Mouse (Mus musculus): ENCODE measurements at regions not wholly inside any gene's neighbourhood (a gene's known extent, or its start where the extent isn't known, plus 50 kb on each side); places are given as distances from the start of the nearest gene placed in this dataset.

DNA sequence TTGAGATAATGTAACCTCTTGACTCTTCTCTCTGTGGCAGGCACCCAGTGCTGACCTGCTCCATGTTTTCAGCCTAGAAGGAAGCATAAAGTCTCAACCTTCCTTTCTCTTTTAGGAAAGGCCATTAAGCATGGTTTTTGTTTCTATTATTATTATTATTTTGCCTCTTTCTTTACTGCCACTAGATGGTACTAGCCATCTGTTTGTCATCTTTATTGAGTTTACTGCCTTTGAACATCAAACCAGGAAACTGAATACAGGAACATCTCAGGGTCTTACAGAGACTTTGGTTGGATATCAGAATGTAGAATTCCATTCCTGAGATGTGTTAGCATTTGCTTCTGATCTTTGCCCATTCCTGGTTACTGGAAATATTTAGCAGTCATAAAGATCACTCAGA, 268.8 kb downstream of the Tm4sf1 start:
- TF ChIP-seq BHLHE40 (IDR thresholded peaks at IDR 0.05; ENCODE audit: borderline replicate concordance, low read depth, low read length), result no peak
- no peak for TF ChIP-seq MAX (IDR thresholded peaks at IDR 0.05; ENCODE audit: low read length)
- no peak for TF ChIP-seq POLR2AphosphoS2 (IDR thresholded peaks at IDR 0.05; ENCODE audit: low read length)

GRCm38 (mm10) chr3:57018171-57018570, 283.6 kb downstream of the Tm4sf1 start:
- no peak for DNase-seq (ENCODE audit: low read depth, low spot score)
- no peak for TF ChIP-seq USF2 (IDR thresholded peaks at IDR 0.05; ENCODE audit: borderline replicate concordance in 1 of 2, insufficient read depth in 1 of 2, low read depth in 1 of 2, low read length in 2 of 2)
- no peak for TF ChIP-seq MXI1 (IDR thresholded peaks at IDR 0.05; ENCODE audit: low read depth, low read length)
- TF ChIP-seq MYB (IDR thresholded peaks at IDR 0.05; ENCODE audit: low read depth, low read length), result no peak
- no peak for TF ChIP-seq RAD21 (IDR thresholded peaks at IDR 0.05; ENCODE audit: low read depth, low read length)
- TF ChIP-seq HCFC1 (IDR thresholded peaks at IDR 0.05; ENCODE audit: low read depth, low read length), result no peak
- TF ChIP-seq ZNF384 (IDR thresholded peaks at IDR 0.05; ENCODE audit: low read depth, low read length), result no peak
- no peak for TF ChIP-seq KAT2A (conservative IDR thresholded peaks at IDR 0.05; ENCODE audit: low read depth, low read length)
- no peak for TF ChIP-seq MAX (IDR thresholded peaks at IDR 0.05; ENCODE audit: low read length)
- H3K4me1 ChIP-seq (ENCODE audit: control insufficient read depth in 1 of 2, insufficient read depth in 2 of 2, low read length in 2 of 2), result no peaks in the 10 kb centered on the region
- no peaks in the 10 kb centered on the region for H3K9me3 ChIP-seq (replicated peaks; ENCODE audit: insufficient read depth, low read length)
- no peak overlapping the region for H3K4me3 ChIP-seq (ENCODE audit: control insufficient read depth in 1 of 2, insufficient read depth in 1 of 2, low read depth in 2 of 2, low read length in 2 of 2)
- no peaks in the 10 kb centered on the region for H3K79me2 ChIP-seq (ENCODE audit: control insufficient read depth, insufficient read depth, low read length, poor library complexity)
- H3K9ac ChIP-seq (ENCODE audit: control insufficient read depth, low read depth, low read length, poor library complexity, severe bottlenecking), result no peak overlapping the region
- no peaks in the 10 kb centered on the region for H3K27me3 ChIP-seq (ENCODE audit: control insufficient read depth in 1 of 2, insufficient read depth in 2 of 2, low read length in 2 of 2)
- no peaks in the 10 kb centered on the region for H3K36me3 ChIP-seq (ENCODE audit: control insufficient read depth in 1 of 2, insufficient read depth in 2 of 2, low read length in 2 of 2)
- no peak overlapping the region for H3K27ac ChIP-seq (ENCODE audit: control insufficient read depth, low read depth, low read length)

More for the DNA sequence above, 268.8 kb downstream of the Tm4sf1 start:
- no peaks in the 10 kb centered on the region for H3K27me3 ChIP-seq (ENCODE audit: control insufficient read depth in 1 of 2, insufficient read depth in 2 of 2, low read length in 2 of 2)
- no peak overlapping the region for H3K4me3 ChIP-seq (ENCODE audit: control insufficient read depth in 1 of 2, insufficient read depth in 1 of 2, low read depth in 2 of 2, low read length in 2 of 2)
- no peaks in the 10 kb centered on the region for H3K36me3 ChIP-seq (ENCODE audit: control insufficient read depth in 1 of 2, insufficient read depth in 2 of 2, low read length in 2 of 2)
- no peaks in the 10 kb centered on the region for H3K4me1 ChIP-seq (ENCODE audit: control insufficient read depth in 1 of 2, insufficient read depth in 2 of 2, low read length in 2 of 2)
- H3K9ac ChIP-seq (ENCODE audit: control insufficient read depth, low read depth, low read length, poor library complexity, severe bottlenecking), result no peak overlapping the region
- H3K27ac ChIP-seq (ENCODE audit: control insufficient read depth, low read depth, low read length), result no peak overlapping the region
- H3K9me3 ChIP-seq (replicated peaks; ENCODE audit: insufficient read depth, low read length), result no peaks in the 10 kb centered on the region
- no peak for DNase-seq (ENCODE audit: low read depth, low spot score)
- no peaks in the 10 kb centered on the region for H3K79me2 ChIP-seq (ENCODE audit: control insufficient read depth, insufficient read depth, low read length, poor library complexity)

- Histone ChIP-seq H3K4me3 (ENCODE audit: control insufficient read depth in 1 of 2, insufficient read depth in 1 of 2, low read depth in 2 of 2, low read length in 2 of 2) (no peak overlapping the region), H3K79me2 (ENCODE audit: control insufficient read depth, insufficient read depth, low read length, poor library complexity) (no peaks in the 10 kb centered on the region), H3K36me3 (ENCODE audit: control insufficient read depth in 1 of 2, insufficient read depth in 2 of 2, low read length in 2 of 2) (no peaks in the 10 kb centered on the region), H3K27me3 (ENCODE audit: control insufficient read depth in 1 of 2, insufficient read depth in 2 of 2, low read length in 2 of 2) (no peaks in the 10 kb centered on the region), H3K9me3 (replicated peaks; ENCODE audit: insufficient read depth, low read length) (no peaks in the 10 kb centered on the region), H3K4me1 (ENCODE audit: control insufficient read depth in 1 of 2, insufficient read depth in 2 of 2, low read length in 2 of 2) (no peaks in the 10 kb centered on the region), H3K9ac (ENCODE audit: control insufficient read depth, low read depth, low read length, poor library complexity, severe bottlenecking) (no peak overlapping the region), H3K27ac (ENCODE audit: control insufficient read depth, low read depth, low read length) (no peak overlapping the region)
- TF ChIP-seq CTCF (IDR thresholded peaks at IDR 0.05 in 2 of 3, conservative IDR thresholded peaks at IDR 0.05 in 1 of 3; ENCODE audit: control insufficient read depth in 1 of 3, insufficient read depth in 1 of 3, low read depth in 2 of 3, low read length in 3 of 3, poor library complexity in 1 of 3, severe bottlenecking in 1 of 3), result no peak
- no peak for DNase-seq (ENCODE audit: low read depth, low spot score)
Measured at GRCm38 (mm10) chr3:56981305-56981660, 320.5 kb downstream of the Tm4sf1 start.
